Mouse (Mus musculus) limb, embryonic 12.5 days (tissue): Measurements from ENCODE around the gene Lca5l. TPM values are rescaled to one million over a fixed set of nuclear protein-coding genes. Genes with fewer than 3 reads are reported as not detected.

ENCODE experiments used
- ATAC-seq: fragments of 200-750 bp; cut with Nextera tagmentation; 2 replicates; pipeline ENCODE4 v1.8.0; 2017; ENCODE audit warnings: low read depth, moderate TSS enrichment; ENCODE audit not compliant: insufficient number of reproducible peaks, insufficient read depth, low FRiP score, low TSS enrichment
- H3K27ac ChIP-seq: fragments of 300-500 bp; sonication (generic); 2 replicates; pipeline ENCODE4 v1.5.1; 2016; ENCODE audit warnings: mild to moderate bottlenecking, moderate library complexity
- H3K27me3 ChIP-seq: fragments of 300-500 bp; sonication (generic); 2 replicates; pipeline ENCODE4 v1.6.1; 2016; ENCODE audit warnings: mild to moderate bottlenecking, moderate library complexity
- H3K36me3 ChIP-seq: fragments of 300-500 bp; sonication (generic); 2 replicates; pipeline ENCODE4 v1.6.1; 2016; ENCODE audit warnings: mild to moderate bottlenecking, moderate library complexity
- H3K4me1 ChIP-seq: fragments of 300-500 bp; sonication (generic); replicated peaks from 2 replicates; pipeline ENCODE4 v1.6.1; 2016
- H3K4me2 ChIP-seq: fragments of 300-500 bp; sonication (generic); 2 replicates; pipeline ENCODE4 v1.6.1; 2016; ENCODE audit warnings: mild to moderate bottlenecking, moderate library complexity
- H3K4me3 ChIP-seq: fragments of 300-500 bp; sonication (generic); replicated peaks from 2 replicates; pipeline ENCODE4 v1.5.1; 2016; ENCODE audit warnings: mild to moderate bottlenecking
- H3K9ac ChIP-seq: fragments of 300-500 bp; sonication (generic); replicated peaks from 2 replicates; pipeline ENCODE4 v1.6.1; 2016; ENCODE audit warnings: mild to moderate bottlenecking, moderate library complexity
- H3K9me3 ChIP-seq: fragments of 300-500 bp; sonication (generic); 2 replicates; pipeline ENCODE4 v1.6.1; 2016; ENCODE audit warnings: mild to moderate bottlenecking, moderate library complexity
- WGBS: fragments of 180-500 bp; shearing (Covaris S2); methylation state at CpG from one replicate; pipeline ENCODE4 v1.1.7; 2016; 5-methylcytosine and 5-hydroxymethylcytosine counted together
- polyA plus RNA-seq: library from polyadenylated mRNA; unstranded; fragments of >200 nt; fragmentation: Nextera tagmentation; extraction: Ambion mirVana; gene quantifications from 2 replicates; pipeline ENCODE4 v1.2.1, GENCODE M21; 2016

Gene Lca5l
- 1.8 and 2.0 TPM in 2 replicates for polyA plus RNA-seq

DNA sequence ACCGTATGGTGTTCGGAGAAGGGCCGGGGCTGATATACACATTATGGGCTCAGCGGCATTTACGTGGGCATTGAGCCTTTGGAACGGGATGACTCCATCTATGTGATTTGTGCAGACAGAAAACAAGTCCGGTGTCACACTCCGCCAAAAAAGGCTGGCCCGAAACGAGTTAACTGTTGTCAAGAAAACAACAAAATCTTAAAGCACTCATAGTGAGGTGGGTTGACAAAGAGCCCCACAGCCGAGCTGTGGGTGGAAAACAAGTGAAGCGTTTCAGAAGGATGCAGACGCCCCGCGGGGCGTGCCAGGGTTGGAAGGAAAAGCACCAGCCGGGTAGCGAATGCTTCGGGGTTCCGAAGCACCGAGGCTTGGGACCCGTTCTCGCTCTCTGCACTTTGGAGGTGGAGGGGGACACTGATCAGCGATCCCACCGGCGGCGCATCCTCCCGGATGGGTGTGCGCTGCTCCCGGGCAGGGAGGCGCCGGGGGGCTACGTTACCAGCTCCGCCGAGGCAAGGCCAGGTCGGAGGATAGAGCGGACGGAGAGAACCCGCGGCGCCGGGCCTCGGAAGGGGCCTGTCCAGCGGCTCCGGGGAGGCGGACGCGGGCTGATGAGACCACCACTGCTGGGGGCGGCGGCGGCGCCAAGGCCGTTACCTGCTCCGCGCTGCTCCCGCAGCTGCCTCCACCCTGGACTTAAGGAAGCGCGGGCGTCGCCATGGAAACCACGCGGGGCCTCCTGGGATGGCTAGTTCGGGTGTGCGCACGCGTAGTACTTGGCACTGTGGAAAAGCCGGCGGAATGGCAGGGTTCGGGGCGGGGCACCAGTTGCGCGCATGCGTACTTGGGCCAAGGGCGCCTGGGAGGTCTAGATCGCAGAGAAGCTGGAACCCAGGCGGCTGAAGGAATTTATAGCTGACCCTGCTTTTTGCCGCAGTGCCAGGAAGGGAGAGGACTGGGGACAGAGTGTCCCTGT is at the start of gene Lca5l:
TSS of gene Lca5l (minus strand) at position 741 of the 976 bp plus-strand sequence.
- Histone ChIP-seq H3K4me1 (peaks cover 5% of the 10 kb centered on the region), H3K4me3 (peak within 1 kb of the TSS; percentile 91), H3K9me3 (0 out of 2 replicates have a peak, but pooled peaks cover 6% of the 10 kb centered on the region), H3K4me2 (peak within 1 kb of the TSS; percentile 84), H3K27me3 (peaks cover 18% of the 10 kb centered on the region; the same call in 1 of the 2 replicates), H3K36me3 (no peaks in the 10 kb centered on the region), H3K9ac (peak within 1 kb of the TSS; percentile 74), H3K27ac (peak within 1 kb of the TSS; percentile 79)
- 1% methylated on average over 76 of the region's 77 CpGs for WGBS
- ATAC-seq = peak; percentile 97

DNA sequence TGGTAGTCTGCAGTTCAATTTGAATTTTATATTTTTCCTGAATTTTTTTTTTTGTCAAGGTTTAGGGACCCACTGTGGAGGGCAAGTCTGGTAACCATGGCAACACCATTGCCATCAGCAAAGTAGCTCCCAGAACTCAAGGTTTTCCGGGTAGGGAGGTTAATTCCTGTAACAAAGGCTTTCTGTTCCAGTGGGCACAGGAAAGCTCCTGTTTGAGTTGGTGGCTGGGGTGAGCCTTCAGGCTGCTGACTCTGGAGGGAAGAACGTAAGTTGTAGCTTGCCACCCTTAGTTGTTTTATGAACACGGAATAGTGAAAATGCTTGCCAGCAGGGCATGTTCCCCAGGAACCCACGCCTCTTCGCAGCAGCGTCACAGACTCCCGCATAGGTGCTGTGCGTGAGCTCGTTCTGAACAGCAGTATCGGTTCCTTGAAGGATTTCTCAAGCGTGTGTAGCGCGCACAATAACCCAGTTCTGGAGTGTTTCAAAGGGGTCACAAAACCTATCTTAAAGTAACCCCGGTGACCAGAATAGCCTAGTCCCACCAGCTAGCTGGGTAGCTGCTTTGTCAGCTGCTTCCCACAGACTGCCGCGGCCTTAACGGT is 43.4 kb upstream of the Lca5l start, which contains the start of gene B3galt5:
TSS of gene B3galt5 (plus strand) at position 436 of the 605 bp plus-strand sequence.
- peak; percentile 52; the same call in 1 of the 2 replicates for ATAC-seq
- Histone ChIP-seq H3K4me1 (0 out of 2 replicates have a peak, but pooled peaks cover 4% of the 10 kb centered on the region), H3K36me3 (no peaks in the 10 kb centered on the region), H3K4me3 (no peak within 1 kb of the TSS), H3K27ac (peak within 1 kb of the TSS; percentile 87), H3K9me3 (no peaks in the 10 kb centered on the region), H3K27me3 (0 out of 2 replicates have a peak, but pooled peaks cover 3% of the 10 kb centered on the region), H3K9ac (no peak within 1 kb of the TSS), H3K4me2 (peak within 1 kb of the TSS; percentile 17; the same call in 1 of the 2 replicates)
- 70% methylated on average over 17 of the region's 17 CpGs for whole genome bisulfite sequencing

DNA sequence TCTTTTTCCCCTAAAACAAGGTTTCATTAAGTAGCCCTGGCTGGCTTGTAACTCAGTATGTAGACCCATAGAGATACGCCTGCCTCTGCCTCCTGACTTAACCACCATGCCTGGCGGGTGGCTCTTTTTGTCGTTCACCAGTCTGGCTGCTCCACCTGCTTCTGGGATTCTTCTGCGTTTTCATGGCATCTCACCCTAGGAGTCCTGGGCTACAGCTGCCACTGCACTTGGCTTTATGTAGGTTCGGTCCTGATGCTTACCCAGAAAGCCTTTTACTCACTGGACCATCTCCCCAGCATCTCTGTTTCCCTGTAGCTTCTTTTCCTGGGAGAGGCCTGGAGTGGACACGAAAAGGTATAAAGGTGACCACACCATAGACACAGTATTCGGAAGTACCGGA is 41.9 kb upstream of the Lca5l start:
- no peaks in the 10 kb centered on the region for H3K36me3 ChIP-seq
- H3K27me3 ChIP-seq = 0 out of 2 replicates have a peak, but pooled peaks cover 3% of the 10 kb centered on the region
- no peak for ATAC-seq
- no peak overlapping the region for H3K4me2 ChIP-seq
- H3K9me3 ChIP-seq = no peaks in the 10 kb centered on the region
- no peak overlapping the region for H3K9ac ChIP-seq
- H3K27ac ChIP-seq = no peak overlapping the region
- H3K4me3 ChIP-seq = no peak overlapping the region
- 89% methylated on average over 8 of the region's 8 CpGs for WGBS
- 0 out of 2 replicates have a peak, but pooled peaks cover 4% of the 10 kb centered on the region for H3K4me1 ChIP-seq

DNA sequence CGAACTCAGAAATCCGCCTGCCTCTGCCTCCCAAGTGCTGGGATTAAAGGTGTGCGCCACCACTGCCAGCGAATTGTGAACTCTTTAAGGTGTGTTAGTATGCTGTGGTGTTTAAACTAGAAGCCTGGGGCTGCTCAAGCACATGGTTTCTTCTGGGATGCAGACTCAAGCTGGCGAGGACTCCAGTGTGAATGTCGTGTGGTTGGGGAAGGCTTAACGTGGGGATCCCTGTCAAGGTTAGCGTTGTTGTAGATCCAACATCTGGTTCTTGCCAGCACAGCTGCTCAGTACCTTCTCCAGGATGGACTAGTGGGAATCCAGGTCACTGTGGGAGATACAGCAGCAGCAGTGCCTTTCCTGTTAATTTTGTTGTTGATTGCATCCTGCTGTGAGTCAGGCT is 39.9 kb upstream of the Lca5l start:
- 88% methylated on average over 8 of the region's 8 CpGs for WGBS
- 0 out of 2 replicates have a peak, but pooled peaks cover 3% of the 10 kb centered on the region for H3K27me3 ChIP-seq
- no peaks in the 10 kb centered on the region for H3K9me3 ChIP-seq
- H3K27ac ChIP-seq = no peak overlapping the region
- H3K4me2 ChIP-seq = no peak overlapping the region
- H3K4me1 ChIP-seq = peaks cover 4% of the 10 kb centered on the region; the same call in 1 of the 2 replicates
- H3K4me3 ChIP-seq = no peak overlapping the region
- H3K9ac ChIP-seq = no peak overlapping the region
- ATAC-seq = no peak
- H3K36me3 ChIP-seq = no peaks in the 10 kb centered on the region

DNA sequence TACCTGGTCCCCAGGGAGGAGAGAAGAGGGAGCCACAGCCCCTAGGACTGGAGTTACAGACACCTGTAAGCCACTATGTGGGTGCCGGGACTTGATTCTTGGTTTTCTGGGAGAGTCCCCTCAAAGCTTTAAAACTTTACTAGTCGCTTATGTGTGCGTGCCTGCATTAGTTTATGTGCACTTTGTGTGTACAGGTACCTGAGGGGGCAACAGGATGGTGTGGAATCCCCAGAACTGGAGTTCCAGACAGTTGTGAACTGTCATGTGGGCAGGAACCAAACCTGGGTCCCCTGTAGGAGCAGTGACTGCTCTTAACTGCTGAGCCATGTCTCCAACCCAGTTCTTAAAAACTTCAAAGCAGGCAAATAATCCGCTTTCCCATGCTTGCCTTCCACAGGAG is 39.2 kb upstream of the Lca5l start:
- no peak for ATAC-seq
- H3K9ac ChIP-seq = no peak overlapping the region
- 97% methylated on average over 4 of the region's 4 CpGs for WGBS
- H3K27ac ChIP-seq = no peak overlapping the region
- peaks cover 4% of the 10 kb centered on the region; the same call in 1 of the 2 replicates for H3K4me1 ChIP-seq
- H3K36me3 ChIP-seq = no peaks in the 10 kb centered on the region
- H3K4me3 ChIP-seq = no peak overlapping the region
- no peaks in the 10 kb centered on the region for H3K9me3 ChIP-seq
- 0 out of 2 replicates have a peak, but pooled peaks cover 3% of the 10 kb centered on the region for H3K27me3 ChIP-seq
- no peak overlapping the region for H3K4me2 ChIP-seq

DNA sequence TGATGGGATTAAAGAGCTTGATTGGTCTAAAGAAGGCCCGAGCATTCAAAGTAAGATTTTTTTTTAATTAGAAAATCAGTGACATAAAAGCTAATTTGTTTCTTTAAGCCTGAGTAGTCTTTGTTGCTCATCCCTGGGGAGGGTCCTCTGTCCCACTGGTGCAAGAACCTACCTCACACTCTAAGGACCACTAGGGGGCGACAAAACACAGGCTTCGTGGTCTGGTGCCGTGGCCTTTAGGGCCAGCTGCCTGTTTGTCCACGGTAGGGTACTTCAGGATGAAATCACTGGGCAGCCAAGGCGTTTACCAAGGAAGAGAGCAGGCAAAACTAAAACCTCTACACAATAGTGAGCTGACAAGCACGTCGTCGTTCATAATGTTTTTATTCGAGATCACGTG is 38.3 kb upstream of the Lca5l start:
- 33% methylated on average over 11 of the region's 11 CpGs for WGBS
- ATAC-seq = no peak
- H3K36me3 ChIP-seq = no peaks in the 10 kb centered on the region

DNA sequence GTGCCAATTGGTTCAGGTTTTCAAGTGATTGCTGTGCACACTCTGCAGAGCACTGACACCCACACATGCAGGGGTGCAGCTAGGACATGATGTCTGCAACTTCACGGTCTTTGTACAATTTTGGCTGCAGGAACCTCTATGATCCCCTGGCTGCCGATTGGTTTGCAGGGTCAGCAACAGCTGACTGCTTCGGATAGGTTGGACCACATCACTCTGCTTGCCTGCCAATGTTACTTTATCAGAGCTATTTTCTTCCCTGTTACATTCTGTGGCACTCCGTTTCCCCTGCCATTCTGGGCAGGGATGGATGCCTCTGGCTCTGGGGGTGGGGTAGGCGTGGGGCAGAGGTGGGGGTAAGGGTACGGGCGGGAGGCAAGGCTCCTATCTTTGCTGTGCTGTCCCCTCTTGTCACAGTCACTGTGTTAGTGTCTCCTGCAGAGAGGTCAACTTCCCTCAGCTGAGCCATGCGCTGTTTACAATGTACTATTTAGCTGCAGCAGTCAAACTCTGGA is 37.0 kb upstream of the Lca5l start:
- Histone ChIP-seq H3K4me1 (no peaks in the 10 kb centered on the region; the same call in 1 of the 2 replicates), H3K27ac (no peak overlapping the region), H3K9ac (no peak overlapping the region), H3K27me3 (0 out of 2 replicates have a peak, but pooled peaks cover 3% of the 10 kb centered on the region), H3K36me3 (no peaks in the 10 kb centered on the region), H3K4me3 (no peak overlapping the region), H3K9me3 (no peaks in the 10 kb centered on the region), H3K4me2 (no peak overlapping the region)
- 71% methylated on average over 8 of the region's 8 CpGs for WGBS
- no peak for ATAC-seq

More for the DNA sequence above, 38.3 kb upstream of the Lca5l start:
- Histone ChIP-seq H3K4me3 (no peak overlapping the region), H3K9ac (no peak overlapping the region), H3K27me3 (0 out of 2 replicates have a peak, but pooled peaks cover 3% of the 10 kb centered on the region), H3K4me2 (no peak overlapping the region), H3K27ac (no peak overlapping the region), H3K9me3 (no peaks in the 10 kb centered on the region), H3K4me1 (no peaks in the 10 kb centered on the region; the same call in 1 of the 2 replicates)

DNA sequence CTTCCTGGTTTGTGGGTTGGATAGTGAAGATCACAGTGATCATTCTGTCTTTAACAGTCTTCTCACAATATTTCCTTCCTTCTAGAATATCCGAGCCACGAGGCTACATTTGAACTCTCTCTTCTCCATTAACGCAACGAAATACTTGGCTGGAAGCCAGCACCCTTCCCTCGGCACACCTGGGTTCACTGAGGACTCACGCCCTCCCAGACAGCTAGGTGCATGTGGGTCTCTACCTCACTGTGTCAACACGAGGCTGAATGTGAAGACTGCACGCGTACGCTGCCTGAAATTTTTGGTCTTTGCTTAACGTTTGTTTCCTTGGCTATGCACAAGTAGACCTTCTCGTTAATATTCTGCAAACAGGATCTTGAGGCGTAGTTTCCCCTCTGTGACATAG is 36.4 kb upstream of the Lca5l start:
- no peak overlapping the region for H3K4me3 ChIP-seq
- no peak for ATAC-seq
- H3K4me1 ChIP-seq = no peaks in the 10 kb centered on the region; the same call in 1 of the 2 replicates
- WGBS = 77% methylated on average over 13 of the region's 13 CpGs
- no peaks in the 10 kb centered on the region for H3K36me3 ChIP-seq
- H3K27ac ChIP-seq = no peak overlapping the region
- no peaks in the 10 kb centered on the region for H3K9me3 ChIP-seq
- no peak overlapping the region for H3K4me2 ChIP-seq
- 0 out of 2 replicates have a peak, but pooled peaks cover 3% of the 10 kb centered on the region for H3K27me3 ChIP-seq
- H3K9ac ChIP-seq = no peak overlapping the region

DNA sequence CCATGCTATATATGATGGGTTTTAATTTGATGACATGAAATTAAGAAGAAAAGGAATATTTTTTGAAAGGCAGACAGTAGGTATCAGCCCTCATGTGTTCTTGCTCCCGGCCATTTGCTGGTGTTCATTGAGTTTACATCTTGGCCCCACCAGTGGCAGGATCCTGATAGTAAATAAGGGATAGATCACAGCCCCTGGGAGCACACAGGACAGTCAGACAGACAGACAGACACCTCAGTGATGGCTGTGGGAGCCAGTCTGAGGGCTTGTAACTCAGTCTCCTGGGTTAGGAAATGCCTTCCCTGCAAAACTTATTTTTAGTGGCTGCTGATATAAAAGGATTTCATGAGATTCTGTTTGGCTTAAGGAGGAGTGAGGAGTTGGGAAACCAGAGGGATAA is 30.4 kb upstream of the Lca5l start:
- Histone ChIP-seq H3K36me3 (no peaks in the 10 kb centered on the region), H3K27ac (no peak overlapping the region), H3K4me1 (no peaks in the 10 kb centered on the region), H3K27me3 (0 out of 2 replicates have a peak, but pooled peaks cover 3% of the 10 kb centered on the region), H3K9ac (no peak overlapping the region), H3K9me3 (no peaks in the 10 kb centered on the region), H3K4me3 (no peak overlapping the region), H3K4me2 (no peak overlapping the region)
- ATAC-seq = no peak
- WGBS = 87% methylated on average over 1 of the region's 1 CpGs

DNA sequence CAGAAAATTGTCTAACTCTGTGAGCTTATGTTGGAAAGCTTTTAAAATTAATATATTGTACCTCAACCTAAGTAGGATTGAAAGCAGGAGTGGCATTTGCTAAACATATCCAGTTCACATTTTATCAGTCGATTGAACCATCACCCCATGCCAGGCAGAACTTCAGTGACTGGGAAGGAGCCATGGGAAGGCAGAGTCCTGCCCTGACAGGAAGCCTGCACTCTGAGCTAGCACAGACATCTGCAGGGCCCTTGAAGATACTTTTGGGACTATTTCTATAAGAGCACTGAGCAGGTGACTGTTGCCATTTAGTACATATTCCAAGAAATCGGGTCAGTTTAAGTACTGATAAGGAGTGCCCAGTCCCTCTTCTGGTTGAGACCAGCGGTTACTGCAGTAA is 29.9 kb upstream of the Lca5l start:
- WGBS = 84% methylated on average over 3 of the region's 3 CpGs
- Histone ChIP-seq H3K27me3 (0 out of 2 replicates have a peak, but pooled peaks cover 3% of the 10 kb centered on the region), H3K4me1 (no peaks in the 10 kb centered on the region), H3K4me3 (no peak overlapping the region), H3K27ac (no peak overlapping the region), H3K9me3 (no peaks in the 10 kb centered on the region), H3K4me2 (no peak overlapping the region), H3K9ac (no peak overlapping the region), H3K36me3 (no peaks in the 10 kb centered on the region)
- no peak for ATAC-seq
